Mouse (Mus musculus) kidney, adult 2 months (tissue): ENCODE data around the gene Slc25a23.

Experiments
- CTCF ChIP-seq: fragments of 200-500 bp; conservative IDR thresholded peaks from 2 replicates; pipeline ENCODE4 v1.5.1; 2011; ENCODE audit warnings: low read depth, mild to moderate bottlenecking, control low read depth, low read length, moderate library complexity, mixed read lengths; ENCODE audit not compliant: insufficient read depth, insufficient read length
- POLR2A ChIP-seq: fragments of 200-500 bp; IDR thresholded peaks from one replicate; pipeline ENCODE4 v1.6.1; 2011; ENCODE audit warnings: low read depth, low read length, control low read depth

GRCm38 (mm10) chr17:57079919-57080318, 20.3 kb upstream of the Slc25a23 start:
- TF ChIP-seq POLR2A = no peak
- no peak for TF ChIP-seq CTCF
